Mouse (Mus musculus) liver, embryonic 11.5 days (tissue): ENCODE measurements around the gene Ccdc152. TPM values are rescaled to one million over a fixed set of nuclear protein-coding genes. Genes with fewer than 3 reads are reported as not detected.

Source experiments
- ATAC-seq: fragments of 200-750 bp; cut with Nextera tagmentation; replicated peaks from 2 replicates; pipeline ENCODE4 v1.8.0; 2017; ENCODE audit warnings: moderate number of reproducible peaks, mild to moderate bottlenecking, moderate TSS enrichment, moderate library complexity; ENCODE audit not compliant: low FRiP score
- DNase-seq: peaks from one replicate; pipeline ENCODE4 v3.0.0-alpha.2; 2017; ENCODE audit warnings: low spot score
- H3K27ac ChIP-seq: fragments of 300-500 bp; sonication (generic); 2 replicates; pipeline ENCODE4 v1.5.1; 2014; ENCODE audit warnings: mild to moderate bottlenecking, low read depth, low read length, control low read depth
- H3K27me3 ChIP-seq: fragments of 300-500 bp; sonication (generic); replicated peaks from 2 replicates; pipeline ENCODE4 v1.6.1; 2014; ENCODE audit warnings: low read length, mixed read lengths; ENCODE audit not compliant: control insufficient read depth, insufficient read depth
- H3K36me3 ChIP-seq: fragments of 300-500 bp; sonication (generic); 2 replicates; pipeline ENCODE4 v1.6.1; 2014; ENCODE audit warnings: mild to moderate bottlenecking, low read length, moderate library complexity, mixed read lengths; ENCODE audit not compliant: control insufficient read depth, insufficient read depth
- H3K4me1 ChIP-seq: fragments of 300-500 bp; sonication (generic); replicated peaks from 2 replicates; pipeline ENCODE4 v1.6.1; 2014; ENCODE audit warnings: low read length, mixed read lengths; ENCODE audit not compliant: control insufficient read depth, insufficient read depth
- H3K4me2 ChIP-seq: fragments of 300-500 bp; sonication (generic); 2 replicates; pipeline ENCODE4 v1.6.1; 2014; ENCODE audit warnings: mild to moderate bottlenecking, control low read depth, moderate library complexity
- H3K4me3 ChIP-seq: fragments of 300-500 bp; sonication (generic); 2 replicates; pipeline ENCODE4 v1.5.1; 2014; ENCODE audit warnings: low read depth, low read length, control low read depth
- H3K9ac ChIP-seq: fragments of 300-500 bp; sonication (generic); 2 replicates; pipeline ENCODE4 v1.6.1; 2014; ENCODE audit warnings: low read depth, low read length, control low read depth
- H3K9me3 ChIP-seq: fragments of 300-500 bp; sonication (generic); 2 replicates; pipeline ENCODE4 v1.6.1; 2016; ENCODE audit warnings: low read length, inconsistent platforms, mixed read lengths; ENCODE audit not compliant: control insufficient read depth
- WGBS: fragments of 180-500 bp; shearing (Covaris S2); extraction: QIAGEN DNeasy Blood & Tissue Kit; methylation state at CpG from one replicate; pipeline ENCODE4 v1.1.7; 2014; 5-methylcytosine and 5-hydroxymethylcytosine counted together
- polyA plus RNA-seq: library from polyadenylated mRNA; unstranded; fragments of >200 nt; fragmentation: Nextera tagmentation; extraction: Ambion mirVana; gene quantifications from 2 replicates; pipeline ENCODE4 v1.2.1, GENCODE M21; 2014

Ccdc152 gene
- polyA plus RNA-seq: 0.32 TPM in 1 of 2 replicates, not detected in the other

- Histone ChIP-seq H3K27ac (no peak within 1 kb of the TSS), H3K27me3 (no peaks in the 10 kb centered on the region), H3K4me1 (no peaks in the 10 kb centered on the region), H3K9ac (no peak within 1 kb of the TSS), H3K4me3 (no peak within 1 kb of the TSS), H3K4me2 (no peak within 1 kb of the TSS), H3K36me3 (no peaks in the 10 kb centered on the region), H3K9me3 (no peaks in the 10 kb centered on the region)
- no peak for ATAC-seq
- 77% methylated on average over 12 of the region's 12 CpGs for WGBS
- DNase-seq: no peak
Measured at GRCm38 (mm10) chr15:3303426-3303825, at the start of gene Ccdc152. Gene Ccdc152 (minus strand): TSS chr15:3303526.

- H3K4me1 ChIP-seq: no peaks in the 10 kb centered on the region
- 69% methylated on average over 6 of the region's 6 CpGs for WGBS
- DNase-seq (no peak), ATAC-seq (no peak)
- no peaks in the 10 kb centered on the region for H3K36me3 ChIP-seq
- no peak overlapping the region for H3K4me3 ChIP-seq
- no peak overlapping the region for H3K9ac ChIP-seq
- no peaks in the 10 kb centered on the region for H3K9me3 ChIP-seq
- H3K4me2 ChIP-seq: no peak overlapping the region
- H3K27me3 ChIP-seq: no peaks in the 10 kb centered on the region
- no peak overlapping the region for H3K27ac ChIP-seq
Measured at GRCm38 (mm10) chr15:3349306-3350064, 46.2 kb upstream of the Ccdc152 start.

- Histone ChIP-seq H3K4me2 (no peak overlapping the region), H3K36me3 (no peaks in the 10 kb centered on the region), H3K27me3 (no peaks in the 10 kb centered on the region), H3K4me1 (no peaks in the 10 kb centered on the region), H3K27ac (no peak overlapping the region), H3K4me3 (no peak overlapping the region), H3K9ac (no peak overlapping the region), H3K9me3 (no peaks in the 10 kb centered on the region)
- ATAC-seq (no peak), DNase-seq (no peak)
- WGBS: 74% methylated on average over 3 of the region's 3 CpGs
Measured at GRCm38 (mm10) chr15:3346682-3347081, 43.4 kb upstream of the Ccdc152 start.

DNA sequence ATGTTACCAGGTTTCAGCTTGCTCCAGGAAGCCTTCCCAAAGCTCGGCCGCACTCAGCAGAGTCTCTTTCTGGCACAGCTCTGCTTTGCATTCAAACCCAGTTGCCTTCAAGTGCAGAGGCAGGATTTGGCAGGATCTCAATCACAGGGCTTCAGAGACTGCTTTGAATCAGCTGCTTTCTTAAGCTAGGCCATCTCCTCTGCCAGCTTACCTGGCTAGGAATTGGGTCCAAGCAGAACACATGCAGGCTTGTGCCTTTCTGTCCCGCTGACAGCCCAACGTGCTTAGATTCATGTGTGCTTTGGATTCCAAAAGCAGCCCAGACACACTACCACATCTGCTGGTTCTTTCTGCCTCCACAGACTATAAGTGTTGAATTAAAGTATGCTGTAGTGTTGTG is 41.2 kb upstream of the Ccdc152 start:
- H3K9me3 ChIP-seq: no peaks in the 10 kb centered on the region
- no peak overlapping the region for H3K4me2 ChIP-seq
- H3K9ac ChIP-seq: no peak overlapping the region
- 90% methylated on average over 4 of the region's 4 CpGs for WGBS
- no peak overlapping the region for H3K27ac ChIP-seq
- H3K4me1 ChIP-seq: no peaks in the 10 kb centered on the region
- DNase-seq (no peak), ATAC-seq (no peak)
- no peaks in the 10 kb centered on the region for H3K27me3 ChIP-seq
- H3K36me3 ChIP-seq: peaks cover 2% of the 10 kb centered on the region; the same call in 1 of the 2 replicates
- H3K4me3 ChIP-seq: no peak overlapping the region

GRCm38 (mm10) chr15:3341806-3342582 is 38.7 kb upstream of the Ccdc152 start:
- WGBS: 83% methylated on average over 4 of the region's 4 CpGs
- no peak for DNase-seq
- Histone ChIP-seq H3K27me3 (no peaks in the 10 kb centered on the region), H3K4me2 (no peak overlapping the region), H3K4me1 (no peaks in the 10 kb centered on the region), H3K9me3 (no peaks in the 10 kb centered on the region), H3K36me3 (peaks cover 12% of the 10 kb centered on the region; the same call in 1 of the 2 replicates), H3K27ac (no peak overlapping the region), H3K9ac (no peak overlapping the region), H3K4me3 (no peak overlapping the region)
- no peak for ATAC-seq

DNA sequence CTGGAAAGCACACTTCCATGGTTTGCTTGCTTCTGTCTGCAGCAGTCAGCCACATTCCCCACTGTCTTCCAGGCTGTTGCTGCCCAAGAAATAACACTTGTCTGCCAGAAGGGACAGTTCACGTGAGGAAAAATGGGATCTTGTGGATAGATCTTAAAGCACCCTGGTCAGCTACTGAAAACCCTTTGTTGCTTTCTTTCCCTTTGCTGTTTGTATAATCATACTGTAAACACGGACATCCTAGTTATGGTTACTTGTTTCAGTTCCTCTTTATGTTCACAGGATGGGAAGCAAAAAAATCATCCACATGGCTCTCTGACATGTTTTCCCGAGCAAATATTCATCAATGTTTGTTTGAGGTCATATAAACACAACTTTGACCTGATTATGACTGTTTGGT is 36.5 kb upstream of the Ccdc152 start:
- Histone ChIP-seq H3K9me3 (no peaks in the 10 kb centered on the region), H3K36me3 (peaks cover 13% of the 10 kb centered on the region; the same call in 1 of the 2 replicates), H3K4me1 (no peaks in the 10 kb centered on the region), H3K4me3 (no peak overlapping the region), H3K27ac (no peak overlapping the region), H3K27me3 (no peaks in the 10 kb centered on the region), H3K9ac (no peak overlapping the region), H3K4me2 (no peak overlapping the region)
- DNase-seq (no peak), ATAC-seq (no peak)
- 73% methylated on average over 3 of the region's 3 CpGs for WGBS

DNA sequence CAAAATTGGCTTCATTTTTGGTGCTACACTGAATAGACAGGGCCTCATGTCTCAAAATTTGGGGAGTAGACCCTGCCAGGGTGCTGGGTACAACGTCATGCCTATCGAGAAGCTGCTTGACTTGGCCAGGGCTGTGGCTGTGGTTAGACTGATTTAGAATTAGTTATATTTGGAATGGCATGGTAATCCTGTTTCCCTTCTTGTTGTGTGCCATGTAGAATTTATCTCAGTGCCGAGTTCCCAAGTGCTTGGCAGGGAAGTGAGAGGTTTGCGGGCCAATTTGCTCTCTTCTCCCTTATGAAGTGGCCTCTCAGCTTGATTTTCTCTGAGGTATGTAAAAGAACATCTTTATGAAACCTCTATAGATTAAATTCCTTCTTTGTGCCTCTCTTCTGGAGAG is 29.2 kb upstream of the Ccdc152 start:
- Histone ChIP-seq H3K27me3 (no peaks in the 10 kb centered on the region), H3K9me3 (no peaks in the 10 kb centered on the region), H3K9ac (no peak overlapping the region), H3K4me2 (no peak overlapping the region), H3K36me3 (peaks cover 8% of the 10 kb centered on the region; the same call in 1 of the 2 replicates), H3K4me1 (no peaks in the 10 kb centered on the region), H3K27ac (no peak overlapping the region), H3K4me3 (no peak overlapping the region)
- ATAC-seq (no peak), DNase-seq (no peak)
- WGBS: 83% methylated on average over 4 of the region's 4 CpGs

GRCm38 (mm10) chr15:3331813-3332212 is 28.5 kb upstream of the Ccdc152 start:
- Histone ChIP-seq H3K27ac (no peak overlapping the region), H3K9me3 (no peaks in the 10 kb centered on the region), H3K4me1 (no peaks in the 10 kb centered on the region), H3K27me3 (no peaks in the 10 kb centered on the region), H3K4me3 (no peak overlapping the region), H3K4me2 (no peak overlapping the region), H3K36me3 (peaks cover 3% of the 10 kb centered on the region; the same call in 1 of the 2 replicates), H3K9ac (no peak overlapping the region)
- 73% methylated on average over 2 of the region's 2 CpGs for WGBS
- no peak for ATAC-seq
- no peak for DNase-seq
